Mouse (Mus musculus): ENCODE data around the gene Ucma.
"Not testable (repeated sequence)": the region's sequence is repeated elsewhere in the genome, so short reads cannot be mapped to it uniquely, and the experiment has no call there.

Ucma gene

GRCm38 (mm10) chr2:4975807-4976206 is at the start of gene Ucma:
Ucma (plus strand) TSS chr2:4976122.
- DNase-seq: no peak

GRCm38 (mm10) chr2:4927391-4927790 is 48.5 kb upstream of the Ucma start:
- DNase-seq: no peak

DNA sequence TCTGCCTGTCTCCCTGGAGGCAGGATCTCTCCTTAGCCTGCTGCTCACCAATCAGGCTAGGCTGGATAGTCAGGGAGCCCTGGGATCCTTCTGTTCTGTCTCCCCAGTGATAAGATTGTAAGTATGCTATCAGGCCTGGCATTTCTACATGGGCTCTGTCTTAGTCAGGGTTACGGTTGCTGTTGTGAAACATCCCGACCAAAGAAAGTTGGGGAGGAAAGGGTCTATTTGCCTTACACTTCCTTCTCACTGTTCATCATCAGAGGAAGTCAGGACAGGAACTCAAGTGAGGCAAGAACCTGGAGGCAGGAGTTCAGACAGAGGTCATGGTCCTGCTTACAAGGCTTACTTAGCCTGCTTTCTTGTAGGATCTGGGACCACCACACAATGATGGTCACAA is 46.7 kb upstream of the Ucma start:
- DNase-seq: no peak

- DNase-seq: no peak
Observed at GRCm38 (mm10) chr2:4934516-4934915, 41.4 kb upstream of the Ucma start.

GRCm38 (mm10) chr2:4937931-4938330 is 38.0 kb upstream of the Ucma start:
- no peak for DNase-seq

GRCm38 (mm10) chr2:4940861-4941260 is 35.1 kb upstream of the Ucma start:
- no peak for DNase-seq

DNA sequence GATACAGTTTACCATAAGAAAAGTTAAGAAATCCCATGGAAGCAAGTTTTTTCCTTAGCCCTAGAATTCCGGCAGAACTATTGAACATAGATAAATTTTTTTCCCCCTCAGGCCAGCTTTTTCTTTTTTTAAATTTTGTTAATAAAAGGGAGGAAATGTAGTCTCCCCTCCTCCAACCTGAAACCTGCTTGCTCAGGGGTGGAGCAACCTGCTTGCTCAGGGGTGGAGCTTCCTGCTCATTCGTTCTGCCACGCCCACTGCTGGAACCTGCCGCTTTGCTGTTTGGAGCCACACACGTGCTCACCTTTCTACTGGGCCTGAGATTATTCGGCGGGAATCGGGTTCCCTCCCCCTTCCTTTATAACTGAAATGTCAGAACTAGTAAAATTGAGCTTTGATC is 26.2 kb upstream of the Ucma start:
- DNase-seq: not testable (repeated sequence)

- DNase-seq: no peak
Observed at GRCm38 (mm10) chr2:4950986-4951385, 24.9 kb upstream of the Ucma start.

GRCm38 (mm10) chr2:4954216-4954760 is 21.6 kb upstream of the Ucma start:
- no peak for DNase-seq

- DNase-seq: no peak
Observed at GRCm38 (mm10) chr2:4958039-4958438, 17.9 kb upstream of the Ucma start.

DNA sequence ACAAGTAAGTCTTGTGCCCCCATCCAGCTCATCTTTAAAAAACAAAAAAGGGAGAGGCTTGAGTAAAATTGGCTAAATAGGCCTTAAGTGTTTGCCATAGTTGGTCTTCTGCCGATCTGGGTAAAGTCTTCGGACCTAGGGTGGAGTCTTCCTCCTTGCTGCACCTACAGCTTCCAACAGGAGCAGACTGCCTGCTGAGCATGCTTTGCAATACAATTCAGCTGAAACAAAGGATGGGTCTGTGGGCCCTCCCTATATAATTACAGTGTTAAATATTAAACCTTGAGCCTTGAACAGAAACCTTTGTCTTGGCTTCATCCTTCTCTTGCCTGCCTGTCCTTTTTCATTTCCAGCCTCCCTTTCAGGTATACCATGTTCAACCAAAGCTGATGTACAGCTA is 8.1 kb upstream of the Ucma start:
- DNase-seq: no peak

DNA sequence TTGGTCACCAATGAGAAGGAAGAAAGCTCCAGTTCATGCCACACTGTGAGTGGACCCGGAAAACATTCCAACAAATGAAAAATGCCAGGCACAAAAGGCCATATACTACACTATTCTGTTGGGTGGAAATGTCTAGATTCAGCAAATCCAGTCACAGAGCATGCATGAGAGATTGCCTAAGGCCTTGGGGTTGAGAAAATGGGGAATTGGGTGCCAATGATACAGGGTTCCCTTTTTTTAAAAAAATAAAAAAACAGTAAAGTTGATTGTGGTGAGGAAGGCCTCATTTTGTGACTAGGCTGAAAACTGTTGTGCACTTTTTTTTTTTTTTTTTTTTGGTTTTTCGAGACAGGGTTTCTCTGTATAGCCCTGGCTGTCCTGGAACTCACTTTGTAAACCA is 6.8 kb upstream of the Ucma start:
- no peak for DNase-seq

GRCm38 (mm10) chr2:4978091-4978490 is 2.2 kb downstream of the Ucma start:
- no peak for DNase-seq

GRCm38 (mm10) chr2:4983987-4984386 is 8.1 kb downstream of the Ucma start:
- no peak for DNase-seq

- DNase-seq: no peak
Observed at GRCm38 (mm10) chr2:4985000-4985399, 9.1 kb downstream of the Ucma start.

DNA sequence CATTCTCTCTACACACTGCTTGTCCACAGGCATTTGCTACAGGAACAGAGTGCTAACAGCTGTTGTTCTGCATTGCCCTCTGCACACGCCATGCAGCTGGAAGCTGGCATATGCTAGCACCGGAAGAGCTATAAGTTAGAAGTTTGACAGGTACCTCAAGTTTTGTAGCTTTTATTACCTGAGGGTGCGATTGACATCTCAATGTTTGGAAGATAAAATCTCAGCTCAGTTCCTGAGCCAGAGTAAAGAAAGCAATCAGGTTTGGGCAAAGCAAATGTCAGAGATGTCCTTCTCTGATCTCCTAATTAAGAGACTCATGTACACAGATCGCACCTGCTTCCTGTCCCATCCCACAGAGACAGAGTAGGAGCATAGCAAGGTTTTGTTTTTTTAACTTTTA is 10.9 kb downstream of the Ucma start:
- DNase-seq: no peak

- no peak for DNase-seq
Observed at GRCm38 (mm10) chr2:4987388-4988180, 11.7 kb downstream of the Ucma start.

GRCm38 (mm10) chr2:4988826-4989424 is 13.0 kb downstream of the Ucma start:
- DNase-seq: no peak

DNA sequence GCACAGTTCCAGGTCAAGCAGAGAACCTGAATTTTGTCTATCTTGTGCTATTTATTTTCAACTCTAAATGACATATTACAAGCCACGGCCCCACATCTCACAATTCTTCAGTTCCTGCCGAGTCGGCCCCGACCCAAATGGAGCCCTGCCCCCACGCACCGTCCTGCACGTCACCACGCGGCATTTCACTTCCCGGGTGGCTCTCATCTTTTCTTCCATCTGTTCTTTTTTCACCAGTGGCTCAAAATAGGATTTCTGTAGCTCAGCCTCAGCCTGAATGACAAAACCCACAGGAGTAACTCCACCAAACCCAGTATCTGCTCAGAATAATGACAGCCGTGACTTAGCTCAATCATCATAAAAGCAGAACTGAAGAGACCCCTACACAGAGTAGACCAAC is 17.7 kb downstream of the Ucma start:
- no peak for DNase-seq

- no peak for DNase-seq
Observed at GRCm38 (mm10) chr2:4994436-4994835, 18.5 kb downstream of the Ucma start.

- no peak for DNase-seq
Observed at GRCm38 (mm10) chr2:4995646-4996045, 19.7 kb downstream of the Ucma start.

- no peak for DNase-seq
Observed at GRCm38 (mm10) chr2:4996421-4996824, 20.5 kb downstream of the Ucma start.

- no peak for DNase-seq
Observed at GRCm38 (mm10) chr2:4998905-4999304, 23.0 kb downstream of the Ucma start.

- DNase-seq: no peak
Observed at GRCm38 (mm10) chr2:5001266-5001665, 25.3 kb downstream of the Ucma start.
